Mouse (Mus musculus): ENCODE results near the gene Rhog.

DNA sequence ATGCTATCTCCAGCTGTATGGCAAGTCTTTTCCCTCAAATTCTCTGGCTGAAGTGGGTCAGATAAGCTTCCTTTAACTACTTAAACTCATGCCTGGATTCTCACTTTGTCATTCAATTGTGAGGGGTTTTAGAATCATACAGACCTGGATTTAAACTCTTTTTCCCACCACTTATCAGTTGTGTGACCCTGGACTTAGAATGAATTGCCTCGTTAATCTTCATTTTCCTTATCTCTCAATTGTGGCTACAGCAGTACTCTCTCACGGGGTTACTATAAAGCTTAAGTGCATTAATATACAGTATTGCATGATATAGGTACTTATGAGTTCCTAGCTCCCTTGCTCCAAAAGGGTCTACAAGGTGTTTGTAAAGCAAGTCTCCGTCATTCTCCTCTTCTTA, 12.9 kb downstream of the Rhog start:
- TF ChIP-seq POLR2A (IDR thresholded peaks at IDR 0.05; ENCODE audit: low read depth, low read length) (no peak), CTCF (IDR thresholded peaks at IDR 0.05; ENCODE audit: borderline replicate concordance, insufficient read depth, low read length) (no peak)
